Mouse (Mus musculus) lung, postnatal 0 days (tissue): ENCODE data around the gene Rabepk. TPM values are rescaled to one million over a fixed set of nuclear protein-coding genes. Genes with fewer than 3 reads are reported as not detected.
"Not testable (repeated sequence)": the region's sequence is repeated elsewhere in the genome, so short reads cannot be mapped to it uniquely, and the experiment has no call there.

Experiments
- ATAC-seq: fragments of 200-750 bp; cut with Nextera tagmentation; 2 replicates; pipeline ENCODE4 v1.8.0; 2017; ENCODE audit warnings: moderate library complexity
- DNase-seq: peaks from one replicate; pipeline ENCODE4 v3.0.0-alpha.2; 2016; ENCODE audit warnings: low spot score
- H3K27ac ChIP-seq: fragments of 300-500 bp; sonication (generic); 2 replicates; pipeline ENCODE4 v1.5.1; 2014; ENCODE audit warnings: antibody characterized with exemption, mild to moderate bottlenecking, low read length, mixed read lengths
- H3K27me3 ChIP-seq: fragments of 300-500 bp; sonication (generic); replicated peaks from 2 replicates; pipeline ENCODE4 v1.6.1; 2014; ENCODE audit warnings: low read length, mixed read lengths; ENCODE audit not compliant: insufficient read depth
- H3K36me3 ChIP-seq: fragments of 300-500 bp; sonication (generic); 2 replicates; pipeline ENCODE4 v1.6.1; 2014; ENCODE audit warnings: low read length, mixed read lengths; ENCODE audit not compliant: insufficient read depth
- H3K4me1 ChIP-seq: fragments of 300-500 bp; sonication (generic); 2 replicates; pipeline ENCODE4 v1.6.1; 2014; ENCODE audit warnings: antibody characterized with exemption, low read depth, low read length, mixed read lengths; ENCODE audit not compliant: insufficient read depth
- H3K4me2 ChIP-seq: fragments of 300-500 bp; sonication (generic); replicated peaks from 2 replicates; pipeline ENCODE4 v1.6.1; 2014; ENCODE audit warnings: low read depth, mild to moderate bottlenecking, low read length, moderate library complexity, mixed read lengths
- H3K4me3 ChIP-seq: fragments of 300-500 bp; sonication (generic); 2 replicates; pipeline ENCODE4 v1.5.1; 2014; ENCODE audit warnings: low read depth, low read length
- H3K9ac ChIP-seq: fragments of 300-500 bp; sonication (generic); replicated peaks from 2 replicates; pipeline ENCODE4 v1.6.1; 2014; ENCODE audit warnings: low read depth, mild to moderate bottlenecking
- H3K9me3 ChIP-seq: fragments of 300-500 bp; sonication (generic); 2 replicates; pipeline ENCODE4 v1.6.1; 2016; ENCODE audit warnings: low read length, mixed read lengths
- CTCF ChIP-seq: IDR thresholded peaks from 2 replicates; pipeline ENCODE4 v1.5.1; 2016; ENCODE audit warnings: antibody characterized with exemption, mild to moderate bottlenecking
- EP300 ChIP-seq: IDR thresholded peaks from 2 replicates; pipeline ENCODE4 v1.6.1; 2016; ENCODE audit warnings: antibody characterized with exemption, mild to moderate bottlenecking, control low read depth
- WGBS: fragments of 180-500 bp; shearing (Covaris S2); extraction: QIAGEN DNeasy Blood & Tissue Kit; methylation state at CpG from one replicate; pipeline ENCODE4 v1.1.7; 2014; 5-methylcytosine and 5-hydroxymethylcytosine counted together
- polyA plus RNA-seq: library from polyadenylated mRNA; unstranded; fragments of >200 nt; fragmentation: Nextera tagmentation; extraction: Ambion mirVana; gene quantifications from 2 replicates; pipeline ENCODE4 v1.2.1, GENCODE M21; 2015

Rabepk gene
- polyA plus RNA-seq, 1 experiment from 2014 or later, result 18.5 TPM

- Histone ChIP-seq H3K4me2 (peak overlapping the region; percentile 85; the same call in 1 of the 2 replicates), H3K9ac (no peak overlapping the region)
Observed at GRCm38 (mm10) chr2:34800371-34800770, 659 bp upstream of the Rabepk start.

GRCm38 (mm10) chr2:34795426-34795825 is 4.3 kb downstream of the Rabepk start:
- no peak for TF ChIP-seq CTCF
- no peak for TF ChIP-seq EP300
- Histone ChIP-seq H3K36me3 (no peaks in the 10 kb centered on the region), H3K27me3 (no peaks in the 10 kb centered on the region), H3K27ac (no peak overlapping the region), H3K9ac (no peak overlapping the region), H3K4me2 (no peak overlapping the region), H3K9me3 (no peaks in the 10 kb centered on the region), H3K4me3 (no peak overlapping the region), H3K4me1 (peaks cover 6% of the 10 kb centered on the region; the same call in 1 of the 2 replicates)
- no peak for DNase-seq
- ATAC-seq, result no peak
- WGBS, result 87% methylated on average over 7 of the region's 7 CpGs

More at GRCm38 (mm10) chr2:34800371-34800770, 659 bp upstream of the Rabepk start:
- H3K4me1 ChIP-seq, result peaks cover 6% of the 10 kb centered on the region; the same call in 1 of the 2 replicates
- no peaks in the 10 kb centered on the region for H3K27me3 ChIP-seq
- peak overlapping the region; percentile 49 for H3K4me3 ChIP-seq
- TF ChIP-seq EP300 (no peak), CTCF (no peak)
- no peaks in the 10 kb centered on the region for H3K36me3 ChIP-seq
- H3K9me3 ChIP-seq, result no peaks in the 10 kb centered on the region
- peak overlapping the region; percentile 76; the same call in 1 of the 2 replicates for H3K27ac ChIP-seq
- DNase-seq (no peak), ATAC-seq (no peak)
- 75% methylated on average over 7 of the region's 7 CpGs for WGBS

- H3K36me3 ChIP-seq, result no peaks in the 10 kb centered on the region
- no peak for TF ChIP-seq CTCF
- no peaks in the 10 kb centered on the region for H3K9me3 ChIP-seq
- H3K4me1 ChIP-seq, result peaks cover 6% of the 10 kb centered on the region; the same call in 1 of the 2 replicates
- H3K27me3 ChIP-seq, result no peaks in the 10 kb centered on the region
- WGBS, result 90% methylated on average over 2 of the region's 2 CpGs
- no peak for DNase-seq
- H3K4me3 ChIP-seq, result no peak overlapping the region
- no peak overlapping the region for H3K4me2 ChIP-seq
- H3K27ac ChIP-seq, result no peak overlapping the region
- no peak for ATAC-seq
- H3K9ac ChIP-seq, result no peak overlapping the region
Observed at GRCm38 (mm10) chr2:34794511-34794910, 5.2 kb downstream of the Rabepk start.

GRCm38 (mm10) chr2:34792543-34792942 is 7.2 kb downstream of the Rabepk start:
- H3K9me3 ChIP-seq, H3K36me3 ChIP-seq, H3K27ac ChIP-seq, H3K4me3 ChIP-seq, H3K4me2 ChIP-seq, H3K27me3 ChIP-seq, H3K9ac ChIP-seq, H3K4me1 ChIP-seq, DNase-seq, ATAC-seq: not testable (repeated sequence)
- TF ChIP-seq CTCF, result peak; percentile 15; the same call in 1 of the 2 replicates
- 75% methylated on average over 2 of the region's 2 CpGs for WGBS

GRCm38 (mm10) chr2:34790282-34790681 is 9.4 kb downstream of the Rabepk start:
- ATAC-seq, result no peak

GRCm38 (mm10) chr2:34784085-34784484 is 15.6 kb downstream of the Rabepk start:
- Histone ChIP-seq H3K27me3 (no peaks in the 10 kb centered on the region), H3K4me2 (no peak overlapping the region), H3K9ac (no peak overlapping the region), H3K27ac (no peak overlapping the region), H3K4me1 (no peaks in the 10 kb centered on the region), H3K36me3 (peaks cover 12% of the 10 kb centered on the region; the same call in 1 of the 2 replicates), H3K4me3 (no peak overlapping the region), H3K9me3 (no peaks in the 10 kb centered on the region)
- 73% methylated on average over 2 of the region's 2 CpGs for whole genome bisulfite sequencing
- TF ChIP-seq CTCF (peak; percentile 91), EP300 (no peak)
- ATAC-seq (peak; percentile 60; the same call in 1 of the 2 replicates), DNase-seq (peak; percentile 55)

More at GRCm38 (mm10) chr2:34790282-34790681, 9.4 kb downstream of the Rabepk start:
- no peak overlapping the region for H3K27ac ChIP-seq
- no peak for DNase-seq
- no peaks in the 10 kb centered on the region for H3K9me3 ChIP-seq
- H3K9ac ChIP-seq, result no peak overlapping the region
- 87% methylated on average over 8 of the region's 8 CpGs for WGBS
- no peak for TF ChIP-seq CTCF
- H3K4me2 ChIP-seq, result no peak overlapping the region
- H3K36me3 ChIP-seq, result no peaks in the 10 kb centered on the region; the same call in 1 of the 2 replicates
- no peaks in the 10 kb centered on the region for H3K4me1 ChIP-seq
- no peaks in the 10 kb centered on the region for H3K27me3 ChIP-seq
- H3K4me3 ChIP-seq, result no peak overlapping the region
